27 mouse cellular contexts compared by ENCODE assay signal in genomic region chr17:28883941-28884516, GRCm38 (mm10). TPM values are rescaled to one million over a fixed set of nuclear protein-coding genes. Genes with fewer than 3 reads are reported as not detected.
DNase-seq lines count a peak whose midpoint lies in the region; ATAC-seq and TF ChIP-seq lines count a peak whose summit lies in the region.
"Had no signal": no experiment of that assay in that cellular context is flagged by ENCODE, and none has a peak within 500 bp of the region (broad histone marks: within the 10 kb centered on the region; RNA-seq: fewer than 3 reads in every experiment).

No protein-coding gene starts in this region.

- H3K9ac ChIP-seq in CH12.LX (ENCODE audit: insufficient read depth, low read depth) (no peak overlapping the region), ES-E14 (ENCODE audit: insufficient read depth, low read depth, low read length, poor library complexity, severe bottlenecking) (no peak overlapping the region)
- H3K9ac ChIP-seq: embryonic facial prominence, embryonic 13.5 days; forebrain, embryonic 12.5 days; heart, embryonic 15.5 days; hindbrain, embryonic 13.5 days had no signal

- TF ChIP-seq EP300 in CH12.LX (IDR thresholded peaks at IDR 0.05; ENCODE audit: low read length): no peak

- peaks cover 5% of the 10 kb centered on the region for H3K9me3 ChIP-seq in CH12.LX (replicated peaks; ENCODE audit: low read length)
- H3K9me3 ChIP-seq in ES-E14 (ENCODE audit: control insufficient read depth, insufficient read depth, low read depth, low read length): no peaks in the 10 kb centered on the region
- H3K9me3 ChIP-seq: embryonic facial prominence, embryonic 13.5 days; heart, embryonic 15.5 days had no signal

- peaks cover 11% of the 10 kb centered on the region for H3K27me3 ChIP-seq in CH12.LX (replicated peaks)

- in situ Hi-C loops in CH12.LX (cut with MboI; ENCODE audit: low pct_ligation_motif_present, low pct_unique_long_range_greater_than_20kb, low sequenced_read_pairs): no loop called here
- in situ Hi-C loops in ES-E14 (cut with MboI; ENCODE audit: low sequenced_read_pairs in 2 of 2, unreplicated experiment in 2 of 2): no loop called here

- H3K27ac ChIP-seq in CH12.LX (ENCODE audit: insufficient read depth, low read depth) (no peak overlapping the region), ES-E14 (ENCODE audit: insufficient read depth, low read depth, low read length, poor library complexity, severe bottlenecking) (no peak overlapping the region)
- H3K27ac ChIP-seq: embryonic facial prominence, embryonic 13.5 days; forebrain, embryonic 12.5 days; heart, adult 2 months; heart, embryonic 15.5 days; hindbrain, embryonic 13.5 days; hindbrain, postnatal 0 days had no signal

- TF ChIP-seq CTCF in CH12.LX (conservative IDR thresholded peaks at IDR 0.05 in 1 of 2, IDR thresholded peaks at IDR 0.05 in 1 of 2; ENCODE audit: low read depth in 2 of 2, low read length in 2 of 2): no peak

- TF ChIP-seq POLR2A in CH12.LX (IDR thresholded peaks at IDR 0.05; ENCODE audit: low read depth, low read length): no peak

- no peak for TF ChIP-seq RAD21 in CH12.LX (IDR thresholded peaks at IDR 0.05; ENCODE audit: low read depth, low read length)

- peak; percentile 35 for DNase-seq in thymus, postnatal 0 days (ENCODE audit: low spot score)
- DNase-seq in thymus, postnatal 25 days: no peak
- DNase-seq in CH12.LX (ENCODE audit: extremely low read depth) (no peak), ES-E14 (ENCODE audit: low read depth, low spot score) (no peak), adipocyte (ENCODE audit: low spot score) (no peak)
- no peak for DNase-seq in layer of hippocampus, postnatal 14 days (ENCODE audit: low spot score in 2 of 2)
- DNase-seq: adrenal gland, postnatal 14 days; B cell, adult 2 months; cerebellum, adult 11-12 months; cerebellum, adult 9-10 months; cerebellum, postnatal 25 days; gastrocnemius, postnatal 10 days; heart, adult 2 months; heart, postnatal 14 days had no signal

- dilution Hi-C loops in CH12.LX (cut with MboI; ENCODE audit: extremely low pct_ligation_motif_present, extremely low pct_unique_long_range_greater_than_20kb, low sequenced_read_pairs): no loop called here

- peaks cover 0 to 16% of the 10 kb centered on the region in 2 experiments; a peak in 2 of 4 replicates for H3K4me1 ChIP-seq in CH12.LX (ENCODE audit: control insufficient read depth in 1 of 2, insufficient read depth in 2 of 2)
- peaks cover 8% of the 10 kb centered on the region in 2 experiments; a peak in 2 of 4 replicates for H3K4me1 ChIP-seq in ES-E14 (ENCODE audit: control insufficient read depth in 2 of 2, insufficient read depth in 2 of 2, low read length in 2 of 2, poor library complexity in 1 of 2)

- no peaks in the 10 kb centered on the region for H3K79me2 ChIP-seq in CH12.LX (replicated peaks; ENCODE audit: control insufficient read depth, extremely low read depth, insufficient read depth, poor library complexity, severe bottlenecking)

- no peak overlapping the region for H3K4me2 ChIP-seq in CH12.LX (ENCODE audit: insufficient read depth, low read depth, poor library complexity, severe bottlenecking)
- H3K4me2 ChIP-seq: embryonic facial prominence, embryonic 13.5 days; forebrain, embryonic 12.5 days; heart, embryonic 11.5 days; heart, embryonic 15.5 days; hindbrain, embryonic 13.5 days had no signal

- H3K36me3 ChIP-seq in CH12.LX (replicated peaks in 1 of 2; ENCODE audit: control insufficient read depth in 1 of 2, insufficient read depth in 1 of 2, low read length in 1 of 2) (no peaks in the 10 kb centered on the region), ES-E14 (ENCODE audit: control insufficient read depth, insufficient read depth, low read length, poor library complexity, severe bottlenecking) (no peaks in the 10 kb centered on the region)
- H3K36me3 ChIP-seq: embryonic facial prominence, embryonic 13.5 days; forebrain, embryonic 12.5 days; heart, embryonic 15.5 days; hindbrain, embryonic 13.5 days had no signal

- ATAC-seq in megakaryocyte progenitor cell, adult 5-6 weeks (replicated peaks; ENCODE audit: poor library complexity): peak; percentile 23; the same call in 1 of the 2 replicates
- ATAC-seq: CD4-positive, CD25-positive, alpha-beta regulatory T cell, adult 4 months; forebrain, embryonic 16.5 days; hindbrain, postnatal 0 days had no signal

- H3K4me3 ChIP-seq in CH12.LX (replicated peaks in 1 of 3; ENCODE audit: low read depth in 2 of 3, low read length in 2 of 3, poor library complexity in 1 of 3): no peak overlapping the region
- no peak overlapping the region for H3K4me3 ChIP-seq in ES-E14 (ENCODE audit: insufficient read depth in 1 of 2, low read depth in 1 of 2, low read length in 2 of 2, poor library complexity in 1 of 2, severe bottlenecking in 1 of 2)
- H3K4me3 ChIP-seq: embryonic facial prominence, embryonic 13.5 days; forebrain, embryonic 12.5 days; heart, adult 2 months; heart, embryonic 15.5 days; hindbrain, embryonic 13.5 days had no signal

TF ChIP-seq in CH12.LX, 34 proteins besides CTCF, POLR2A, EP300 and RAD21:
- TF ChIP-seq HCFC1 (IDR thresholded peaks at IDR 0.05; ENCODE audit: low read depth, low read length): peak; percentile 57
- TF ChIP-seq NRF1 (IDR thresholded peaks at IDR 0.05; ENCODE audit: low read depth, low read length): no peak

TF ChIP-seq in ES-E14, 5 proteins besides CTCF, POLR2A, EP300 and RAD21:
- no peak for TF ChIP-seq CHD2 (IDR thresholded peaks at IDR 0.05; ENCODE audit: low read depth, low read length)
- TF ChIP-seq HCFC1 (IDR thresholded peaks at IDR 0.05; ENCODE audit: borderline replicate concordance, insufficient read depth, low read length): peak; percentile 89
TF ChIP-seq in ES-E14: peak in this region for 1.

RNA-seq across cellular contexts. Expression of gene Pnpla1, which starts 25.8 kb away (rescaled TPM):
- polyA plus RNA-seq in thymus, postnatal 0 days (2015; fragmentation: Nextera tagmentation; extraction: Ambion mirVana): 0.10 TPM in 1 of 2 replicates, not detected in the other
- not detected in 2 replicates for total RNA-seq in CH12.LX (2012; rRNA removed)
- total RNA-seq in CH12.LX (2014; rRNA removed): not detected in 2 replicates
- polyA plus RNA-seq in CH12.LX (2012; ENCODE audit: insufficient read length, low read depth): not detected in 2 replicates
- total RNA-seq in ES-E14 (2012; rRNA removed): 0.05 and 0.27 TPM in 2 replicates
- total RNA-seq in megakaryocyte progenitor cell, adult 5-6 weeks (2015): 0.02 and 0.10 TPM in 2 replicates
- total RNA-seq in megakaryocyte progenitor cell, adult 5-6 weeks (2017): 0.14 TPM in 1 of 2 replicates, not detected in the other
- total RNA-seq in layer of hippocampus, postnatal 14 days (2021): under 1 TPM; 0.18 to 0.26 TPM
- total RNA-seq: gastrocnemius, postnatal 10 days; gastrocnemius, postnatal 4 days; heart, adult 2 months; heart, postnatal 14 days had no signal
- polyA plus RNA-seq: CD4-positive, CD25-positive, alpha-beta regulatory T cell, adult 4 months; forebrain, embryonic 12.5 days; forebrain, embryonic 16.5 days; heart, embryonic 15.5 days; hindbrain, embryonic 13.5 days had no signal

RNA-seq across cellular contexts. Expression of gene 4930539E08Rik, which starts 31.1 kb away (rescaled TPM):
- polyA plus RNA-seq in thymus, postnatal 0 days (2015; fragmentation: Nextera tagmentation; extraction: Ambion mirVana): 1.4 and 2.2 TPM in 2 replicates
- total RNA-seq in CH12.LX (2012; rRNA removed) (1.4 TPM in 2 replicates), CH12.LX (2014; rRNA removed) (0.57 and 0.62 TPM in 2 replicates), ES-E14 (2012; rRNA removed) (1.2 and 1.4 TPM in 2 replicates)
- 1.2 and 1.4 TPM in 2 replicates for polyA plus RNA-seq in CH12.LX (2012; ENCODE audit: insufficient read length, low read depth)
- 0.66 and 1.4 TPM in 2 replicates for total RNA-seq in megakaryocyte progenitor cell, adult 5-6 weeks (2015)
- total RNA-seq in megakaryocyte progenitor cell, adult 5-6 weeks (2017): 0.96 and 1.1 TPM in 2 replicates
- 1 to 10 TPM; 3.2 to 3.8 TPM for total RNA-seq in layer of hippocampus, postnatal 14 days (2021)
- total RNA-seq: adrenal gland, adult 18-20 months; adrenal gland, postnatal 14 days; heart, adult 2 months had no signal
- polyA plus RNA-seq: heart, embryonic 11.5 days had no signal

RNA-seq across cellular contexts. Expression of gene Pxt1, which starts 59.6 kb away (rescaled TPM):
- polyA plus RNA-seq in thymus, postnatal 0 days (2015; fragmentation: Nextera tagmentation; extraction: Ambion mirVana): not detected in 2 replicates
- not detected in 2 replicates for total RNA-seq in CH12.LX (2012; rRNA removed)
- total RNA-seq in CH12.LX (2014; rRNA removed): not detected in 2 replicates
- polyA plus RNA-seq in CH12.LX (2012; ENCODE audit: insufficient read length, low read depth): not detected in 2 replicates
- 0.36 and 1.4 TPM in 2 replicates for total RNA-seq in ES-E14 (2012; rRNA removed)
- 0.66 and 0.77 TPM in 2 replicates for total RNA-seq in megakaryocyte progenitor cell, adult 5-6 weeks (2015)
- 0.27 TPM in 1 of 2 replicates, not detected in the other for total RNA-seq in megakaryocyte progenitor cell, adult 5-6 weeks (2017)
- not detected for total RNA-seq in layer of hippocampus, postnatal 14 days (2021)
- total RNA-seq: adrenal gland, adult 18-20 months; gastrocnemius, postnatal 10 days; gastrocnemius, postnatal 4 days; hematopoietic stem cell, adult 5-6 weeks; hindbrain, postnatal 0 days had no signal
- polyA plus RNA-seq: CD4-positive, CD25-positive, alpha-beta regulatory T cell, adult 4 months; embryonic facial prominence, embryonic 13.5 days; forebrain, embryonic 12.5 days; forebrain, embryonic 16.5 days; frontal cortex, adult 2 months; heart, embryonic 11.5 days; heart, embryonic 15.5 days; hindbrain, embryonic 13.5 days; hindbrain, postnatal 0 days had no signal
